ENCODE assay signal across 14 mouse cellular contexts in genomic region chr1:58065606-58066005, GRCm38 (mm10). TPM values are rescaled to one million over a fixed set of nuclear protein-coding genes. Genes with fewer than 3 reads are reported as not detected.
"Had no signal": no experiment of that assay in that cellular context is flagged by ENCODE, and none has a peak within 500 bp of the region (broad histone marks: within the 10 kb centered on the region; RNA-seq: fewer than 3 reads in every experiment).

No protein-coding gene starts in this region.

- H3K4me1 ChIP-seq: limb, embryonic 15.5 days; liver, embryonic 12.5 days; lung, embryonic 15.5 days; midbrain, embryonic 13.5 days; neural tube, embryonic 15.5 days; stomach, embryonic 15.5 days had no signal

- H3K27me3 ChIP-seq: limb, embryonic 15.5 days; liver, embryonic 12.5 days; lung, embryonic 15.5 days; midbrain, embryonic 13.5 days; neural tube, embryonic 15.5 days; stomach, embryonic 15.5 days had no signal

- DNase-seq: layer of hippocampus, adult 9-11 months; layer of hippocampus, postnatal 36 days; right cerebral cortex, postnatal 14 days; thymus, postnatal 4 days had no signal

- H3K27ac ChIP-seq: limb, embryonic 15.5 days; liver, embryonic 12.5 days; lung, embryonic 15.5 days; midbrain, embryonic 13.5 days; neural tube, embryonic 15.5 days; stomach, embryonic 15.5 days had no signal

- H3K9ac ChIP-seq: limb, embryonic 15.5 days; liver, embryonic 12.5 days; lung, embryonic 15.5 days; midbrain, embryonic 13.5 days; neural tube, embryonic 15.5 days; stomach, embryonic 15.5 days had no signal

- H3K4me3 ChIP-seq: limb, embryonic 15.5 days; liver, embryonic 12.5 days; lung, embryonic 15.5 days; midbrain, embryonic 13.5 days; myocyte; neural tube, embryonic 15.5 days; stomach, embryonic 15.5 days had no signal

- H3K4me2 ChIP-seq: limb, embryonic 15.5 days; liver, embryonic 12.5 days; lung, embryonic 15.5 days; midbrain, embryonic 13.5 days; neural tube, embryonic 15.5 days; stomach, embryonic 15.5 days had no signal

- H3K9me3 ChIP-seq: limb, embryonic 15.5 days; liver, embryonic 12.5 days; lung, embryonic 15.5 days; midbrain, embryonic 13.5 days; neural tube, embryonic 15.5 days; stomach, embryonic 15.5 days had no signal

- ATAC-seq: liver, embryonic 12.5 days; midbrain, embryonic 13.5 days had no signal

- H3K36me3 ChIP-seq: limb, embryonic 15.5 days; liver, embryonic 12.5 days; lung, embryonic 15.5 days; midbrain, embryonic 13.5 days; neural tube, embryonic 15.5 days; stomach, embryonic 15.5 days had no signal

RNA-seq across cellular contexts. Expression of gene Aox1, which starts 35.9 kb away (rescaled TPM):
- total RNA-seq: megakaryocyte-erythroid progenitor cell, adult 5-6 weeks had no signal
- polyA plus RNA-seq: limb, embryonic 11.5 days had no signal

RNA-seq across cellular contexts. Expression of gene Aox3, which starts 47.3 kb away (rescaled TPM):
- total RNA-seq: megakaryocyte-erythroid progenitor cell, adult 5-6 weeks had no signal
- polyA plus RNA-seq: liver, embryonic 12.5 days; myocyte; neural tube, embryonic 11.5 days had no signal
